Mouse (Mus musculus) forebrain, postnatal 0 days (tissue): Measurements from ENCODE around the gene Ccdc106. TPM values are rescaled to one million over a fixed set of nuclear protein-coding genes. Genes with fewer than 3 reads are reported as not detected.

Experiments
- ATAC-seq: fragments of 200-750 bp; cut with Nextera tagmentation; 2 replicates; pipeline ENCODE4 v1.8.0; 2017; ENCODE audit warnings: mild to moderate bottlenecking, moderate library complexity
- DNase-seq: peaks from one replicate; pipeline ENCODE4 v3.0.0-alpha.2; 2015
- H3K27ac ChIP-seq: fragments of 300-500 bp; sonication (generic); 2 replicates; pipeline ENCODE4 v1.5.1; 2014; ENCODE audit warnings: low read depth, mild to moderate bottlenecking, antibody characterized with exemption, low read length, moderate library complexity, mixed read lengths
- H3K27me3 ChIP-seq: fragments of 300-500 bp; sonication (generic); 2 replicates; pipeline ENCODE4 v1.6.1; 2014; ENCODE audit warnings: mild to moderate bottlenecking, low read length, mixed read lengths; ENCODE audit not compliant: insufficient read depth
- H3K36me3 ChIP-seq: fragments of 300-500 bp; sonication (generic); 2 replicates; pipeline ENCODE4 v1.6.1; 2014; ENCODE audit warnings: mild to moderate bottlenecking, moderate library complexity; ENCODE audit not compliant: insufficient read depth
- H3K4me1 ChIP-seq: fragments of 300-500 bp; sonication (generic); 2 replicates; pipeline ENCODE4 v1.6.1; 2014; ENCODE audit warnings: antibody characterized with exemption; ENCODE audit not compliant: insufficient read depth
- H3K4me2 ChIP-seq: fragments of 300-500 bp; sonication (generic); 2 replicates; pipeline ENCODE4 v1.6.1; 2014; ENCODE audit warnings: low read depth, mild to moderate bottlenecking, moderate library complexity
- H3K4me3 ChIP-seq: fragments of 300-500 bp; sonication (generic); 2 replicates; pipeline ENCODE4 v1.5.1; 2014; ENCODE audit warnings: low read depth, low read length, mixed read lengths
- H3K9ac ChIP-seq: fragments of 300-500 bp; sonication (generic); 2 replicates; pipeline ENCODE4 v1.6.1; 2014; ENCODE audit warnings: mild to moderate bottlenecking
- H3K9me3 ChIP-seq: fragments of 300-500 bp; sonication (generic); 2 replicates; pipeline ENCODE4 v1.6.1; 2016; ENCODE audit warnings: low read length
- CTCF ChIP-seq: sonication (generic); IDR thresholded peaks from 2 replicates; pipeline ENCODE4 v1.5.1; 2016; ENCODE audit warnings: antibody characterized with exemption, control low read depth, low read depth
- WGBS: fragments of 180-500 bp; shearing (Covaris S2); extraction: QIAGEN DNeasy Blood & Tissue Kit; methylation state at CpG from one replicate; pipeline ENCODE4 v1.1.7; 2014; 5-methylcytosine and 5-hydroxymethylcytosine counted together
- polyA plus RNA-seq: library from polyadenylated mRNA; unstranded; fragments of >200 nt; fragmentation: Nextera tagmentation; extraction: Ambion mirVana; gene quantifications from 2 replicates; pipeline ENCODE4 v1.2.1, GENCODE M21; 2015
- total RNA-seq: library from RNA; depleted of rRNA; stranded (reverse); fragments of >200 nt; gene quantifications from 2 replicates; pipeline ENCODE4 v1.2.3, GENCODE M21; 2014

The Ccdc106 gene
- total and polyA plus RNA-seq, 2 experiments from 2014 or later: 70.7 to 79.8 TPM

- H3K9ac ChIP-seq: no peak overlapping the region
These were observed 10.4 kb downstream of the Ccdc106 start for GRCm38 (mm10) chr7:5030554-5031275.

GRCm38 (mm10) chr7:5031496-5031895 is 11.1 kb downstream of the Ccdc106 start:
- WGBS: 80% methylated on average over 45 of the region's 46 CpGs
- no peaks in the 10 kb centered on the region for H3K4me1 ChIP-seq
- H3K9ac ChIP-seq: no peak overlapping the region
- TF ChIP-seq CTCF: no peak
- ATAC-seq (no peak), DNase-seq (no peak)
- 0 out of 2 replicates have a peak, but pooled peaks cover 3% of the 10 kb centered on the region for H3K9me3 ChIP-seq
- H3K4me3 ChIP-seq: no peak overlapping the region
- H3K4me2 ChIP-seq: no peak overlapping the region
- H3K27ac ChIP-seq: no peak overlapping the region
- H3K36me3 ChIP-seq: peaks cover 71% of the 10 kb centered on the region
- H3K27me3 ChIP-seq: no peaks in the 10 kb centered on the region

More at GRCm38 (mm10) chr7:5030554-5031275, 10.4 kb downstream of the Ccdc106 start:
- DNase-seq (no peak), ATAC-seq (no peak)
- no peak overlapping the region for H3K27ac ChIP-seq
- TF ChIP-seq CTCF: no peak
- H3K4me2 ChIP-seq: no peak overlapping the region
- peaks cover 77% of the 10 kb centered on the region for H3K36me3 ChIP-seq
- H3K9me3 ChIP-seq: 0 out of 2 replicates have a peak, but pooled peaks cover 3% of the 10 kb centered on the region
- no peaks in the 10 kb centered on the region for H3K27me3 ChIP-seq
- H3K4me3 ChIP-seq: no peak overlapping the region
- 88% methylated on average over 63 of the region's 63 CpGs for WGBS
- no peaks in the 10 kb centered on the region for H3K4me1 ChIP-seq

GRCm38 (mm10) chr7:5033818-5034217 is 13.5 kb downstream of the Ccdc106 start, which contains the start of gene 4632433K11Rik:
Gene 4632433K11Rik (plus strand): TSS chr7:5034118.
- peaks cover 63% of the 10 kb centered on the region for H3K36me3 ChIP-seq
- H3K4me1 ChIP-seq: peaks cover 10% of the 10 kb centered on the region; the same call in 1 of the 2 replicates
- ATAC-seq: no peak

GRCm38 (mm10) chr7:5035628-5036027 is 15.3 kb downstream of the Ccdc106 start:
- Histone ChIP-seq H3K36me3 (peaks cover 46% of the 10 kb centered on the region), H3K4me1 (peaks cover 11% of the 10 kb centered on the region; the same call in 1 of the 2 replicates), H3K9me3 (no peaks in the 10 kb centered on the region), H3K27ac (no peak overlapping the region), H3K4me3 (no peak overlapping the region), H3K9ac (no peak overlapping the region), H3K4me2 (no peak overlapping the region), H3K27me3 (no peaks in the 10 kb centered on the region)
- no peak for DNase-seq
- ATAC-seq: no peak
- TF ChIP-seq CTCF: no peak
- 97% methylated on average over 17 of the region's 17 CpGs for WGBS

More at GRCm38 (mm10) chr7:5033818-5034217, 13.5 kb downstream of the Ccdc106 start, which contains the start of gene 4632433K11Rik:
- no peaks in the 10 kb centered on the region for H3K27me3 ChIP-seq
- 86% methylated on average over 3 of the region's 3 CpGs for WGBS
- no peak within 1 kb of the TSS for H3K27ac ChIP-seq
- no peak for DNase-seq
- H3K9ac ChIP-seq: no peak within 1 kb of the TSS
- H3K4me2 ChIP-seq: no peak within 1 kb of the TSS
- no peak for TF ChIP-seq CTCF
- 0 out of 2 replicates have a peak, but pooled peaks cover 3% of the 10 kb centered on the region for H3K9me3 ChIP-seq
- H3K4me3 ChIP-seq: no peak within 1 kb of the TSS

- WGBS: 95% methylated on average over 9 of the region's 9 CpGs
- no peak for DNase-seq
- no peak overlapping the region for H3K9ac ChIP-seq
- H3K27ac ChIP-seq: no peak overlapping the region
- peaks cover 11% of the 10 kb centered on the region; the same call in 1 of the 2 replicates for H3K4me1 ChIP-seq
- H3K4me2 ChIP-seq: no peak overlapping the region
- H3K4me3 ChIP-seq: no peak overlapping the region
- no peaks in the 10 kb centered on the region for H3K9me3 ChIP-seq
- TF ChIP-seq CTCF: no peak
- peaks cover 41% of the 10 kb centered on the region for H3K36me3 ChIP-seq
- no peak for ATAC-seq
- H3K27me3 ChIP-seq: no peaks in the 10 kb centered on the region
These were observed 15.8 kb downstream of the Ccdc106 start for GRCm38 (mm10) chr7:5036136-5036535.

- Histone ChIP-seq H3K9ac (no peak overlapping the region), H3K4me2 (peak overlapping the region; percentile 57; the same call in 1 of the 2 replicates), H3K4me3 (0 out of 2 replicates have a peak overlapping the region, but pooled peaks have one; percentile 67), H3K9me3 (no peaks in the 10 kb centered on the region), H3K36me3 (peaks cover 36% of the 10 kb centered on the region), H3K4me1 (peaks cover 11% of the 10 kb centered on the region; the same call in 1 of the 2 replicates), H3K27ac (no peak overlapping the region), H3K27me3 (no peaks in the 10 kb centered on the region)
- no peak for TF ChIP-seq CTCF
- DNase-seq (no peak), ATAC-seq (no peak)
- WGBS: 93% methylated on average over 7 of the region's 7 CpGs
These were observed 16.7 kb downstream of the Ccdc106 start for GRCm38 (mm10) chr7:5037026-5037425.

GRCm38 (mm10) chr7:5037467-5037866 is 17.1 kb downstream of the Ccdc106 start:
- H3K27ac ChIP-seq: peak overlapping the region; percentile 96
- H3K4me2 ChIP-seq: peak overlapping the region; percentile 57
- H3K9me3 ChIP-seq: no peaks in the 10 kb centered on the region
- H3K27me3 ChIP-seq: no peaks in the 10 kb centered on the region
- peak overlapping the region; percentile 76 for H3K9ac ChIP-seq
- H3K36me3 ChIP-seq: peaks cover 31% of the 10 kb centered on the region
- 82% methylated on average over 8 of the region's 8 CpGs for WGBS
- peak overlapping the region; percentile 67 for H3K4me3 ChIP-seq
- TF ChIP-seq CTCF: no peak
- ATAC-seq (no peak), DNase-seq (no peak)
- H3K4me1 ChIP-seq: peaks cover 11% of the 10 kb centered on the region; the same call in 1 of the 2 replicates
